Mouse (Mus musculus) liver, embryonic 16.5 days (tissue): ENCODE data around the gene Aebp1. TPM values are rescaled to one million over a fixed set of nuclear protein-coding genes. Genes with fewer than 3 reads are reported as not detected.
"Not testable (repeated sequence)": the region's sequence is repeated elsewhere in the genome, so short reads cannot be mapped to it uniquely, and the experiment has no call there.

Experiments
- ATAC-seq: fragments of 200-750 bp; cut with Nextera tagmentation; 2 replicates; pipeline ENCODE4 v1.8.0; 2017; ENCODE audit warnings: low read depth, mild to moderate bottlenecking, moderate number of reproducible peaks, moderate library complexity
- H3K27ac ChIP-seq: fragments of 300-500 bp; sonication (generic); 2 replicates; pipeline ENCODE4 v1.5.1; 2014; ENCODE audit warnings: mild to moderate bottlenecking, low read length
- H3K27me3 ChIP-seq: fragments of 300-500 bp; sonication (generic); 2 replicates; pipeline ENCODE4 v1.6.1; 2014; ENCODE audit warnings: low read depth, low read length, mixed read lengths; ENCODE audit not compliant: control insufficient read depth, insufficient read depth
- H3K36me3 ChIP-seq: fragments of 300-500 bp; sonication (generic); 2 replicates; pipeline ENCODE4 v1.6.1; 2014; ENCODE audit warnings: mild to moderate bottlenecking; ENCODE audit not compliant: control insufficient read depth, insufficient read depth
- H3K4me1 ChIP-seq: fragments of 300-500 bp; sonication (generic); 2 replicates; pipeline ENCODE4 v1.6.1; 2014; ENCODE audit warnings: low read depth, low read length, mixed read lengths; ENCODE audit not compliant: control insufficient read depth
- H3K4me2 ChIP-seq: fragments of 300-500 bp; sonication (generic); 2 replicates; pipeline ENCODE4 v1.6.1; 2014; ENCODE audit warnings: low read depth, low read length, mixed read lengths
- H3K4me3 ChIP-seq: fragments of 300-500 bp; sonication (generic); 2 replicates; pipeline ENCODE4 v1.5.1; 2014; ENCODE audit warnings: low read depth, mild to moderate bottlenecking, low read length
- H3K9ac ChIP-seq: fragments of 300-500 bp; sonication (generic); 2 replicates; pipeline ENCODE4 v1.6.1; 2014; ENCODE audit warnings: low read depth, low read length
- H3K9me3 ChIP-seq: fragments of 300-500 bp; sonication (generic); replicated peaks from 2 replicates; pipeline ENCODE4 v1.6.1; 2016; ENCODE audit warnings: low read length; ENCODE audit not compliant: control insufficient read depth
- WGBS: fragments of 180-500 bp; shearing (Covaris S2); extraction: QIAGEN DNeasy Blood & Tissue Kit; methylation state at CpG from one replicate; pipeline ENCODE4 v1.1.7; 2014; ENCODE audit not compliant: insufficient replicate concordance; 5-methylcytosine and 5-hydroxymethylcytosine counted together
- polyA plus RNA-seq: library from polyadenylated mRNA; unstranded; fragments of >200 nt; fragmentation: Nextera tagmentation; extraction: Ambion mirVana; gene quantifications from 2 replicates; pipeline ENCODE4 v1.2.1, GENCODE M21; 2015

Gene Aebp1
- polyA plus RNA-seq, 1 experiment from 2014 or later: 9.7 TPM

GRCm38 (mm10) chr11:5878661-5879060 is 16.9 kb downstream of the Aebp1 start:
- Histone ChIP-seq H3K27ac (peak overlapping the region; percentile 70), H3K4me2 (peak overlapping the region; percentile 81), H3K36me3 (peaks cover 7% of the 10 kb centered on the region), H3K9ac (peak overlapping the region; percentile 63; the same call in 1 of the 2 replicates), H3K9me3 (no peaks in the 10 kb centered on the region), H3K27me3 (no peaks in the 10 kb centered on the region), H3K4me3 (peak overlapping the region; percentile 79), H3K4me1 (peaks cover 20% of the 10 kb centered on the region)
- no peak; the same call in 1 of the 2 replicates for ATAC-seq
- 44% methylated on average over 8 of the region's 8 CpGs for WGBS

- WGBS: 57% methylated on average over 5 of the region's 5 CpGs
- H3K9ac ChIP-seq: no peak overlapping the region
- peaks cover 20% of the 10 kb centered on the region for H3K4me1 ChIP-seq
- no peak for ATAC-seq
- H3K27ac ChIP-seq: no peak overlapping the region
- H3K27me3 ChIP-seq: no peaks in the 10 kb centered on the region
- H3K4me3 ChIP-seq: no peak overlapping the region
- no peak overlapping the region for H3K4me2 ChIP-seq
- no peaks in the 10 kb centered on the region for H3K36me3 ChIP-seq
- no peaks in the 10 kb centered on the region for H3K9me3 ChIP-seq
Observed at GRCm38 (mm10) chr11:5879905-5880304, 18.2 kb downstream of the Aebp1 start.

- no peaks in the 10 kb centered on the region for H3K36me3 ChIP-seq
- H3K9ac ChIP-seq: no peak overlapping the region
- no peaks in the 10 kb centered on the region for H3K9me3 ChIP-seq
- no peaks in the 10 kb centered on the region for H3K27me3 ChIP-seq
- H3K4me3 ChIP-seq: no peak overlapping the region
- no peak overlapping the region for H3K27ac ChIP-seq
- 23% methylated on average over 8 of the region's 8 CpGs for WGBS
- no peak overlapping the region for H3K4me2 ChIP-seq
- H3K4me1 ChIP-seq: peaks cover 9% of the 10 kb centered on the region
- no peak for ATAC-seq
Observed at GRCm38 (mm10) chr11:5882518-5882917, 20.8 kb downstream of the Aebp1 start.

GRCm38 (mm10) chr11:5886187-5886586 is 24.4 kb downstream of the Aebp1 start:
- no peak overlapping the region for H3K27ac ChIP-seq
- no peaks in the 10 kb centered on the region for H3K36me3 ChIP-seq
- H3K4me2 ChIP-seq: no peak overlapping the region
- no peaks in the 10 kb centered on the region for H3K9me3 ChIP-seq
- 14% methylated on average over 9 of the region's 9 CpGs for WGBS
- no peak for ATAC-seq
- no peaks in the 10 kb centered on the region for H3K27me3 ChIP-seq
- no peak overlapping the region for H3K4me3 ChIP-seq
- no peak overlapping the region for H3K9ac ChIP-seq
- no peaks in the 10 kb centered on the region; the same call in 1 of the 2 replicates for H3K4me1 ChIP-seq

GRCm38 (mm10) chr11:5887250-5887649 is 25.5 kb downstream of the Aebp1 start:
- H3K9me3 ChIP-seq: no peaks in the 10 kb centered on the region
- H3K4me1 ChIP-seq: peaks cover 5% of the 10 kb centered on the region
- WGBS: 65% methylated on average over 5 of the region's 5 CpGs
- H3K9ac ChIP-seq: no peak overlapping the region
- no peak overlapping the region for H3K4me3 ChIP-seq
- no peak for ATAC-seq
- H3K27me3 ChIP-seq: no peaks in the 10 kb centered on the region
- no peaks in the 10 kb centered on the region for H3K36me3 ChIP-seq
- H3K27ac ChIP-seq: no peak overlapping the region
- no peak overlapping the region for H3K4me2 ChIP-seq

GRCm38 (mm10) chr11:5888563-5888962 is 26.8 kb downstream of the Aebp1 start:
- H3K27ac ChIP-seq, H3K36me3 ChIP-seq, ATAC-seq, H3K27me3 ChIP-seq, H3K9ac ChIP-seq, H3K4me3 ChIP-seq, H3K9me3 ChIP-seq, H3K4me2 ChIP-seq: not testable (repeated sequence)
- 61% methylated on average over 4 of the region's 5 CpGs for WGBS
- H3K4me1 ChIP-seq: peaks cover 14% of the 10 kb centered on the region

- ATAC-seq: no peak
- no peak overlapping the region for H3K4me2 ChIP-seq
- 46% methylated on average over 8 of the region's 8 CpGs for WGBS
Observed at GRCm38 (mm10) chr11:5892151-5892591, 30.4 kb downstream of the Aebp1 start.

GRCm38 (mm10) chr11:5892810-5893368 is 31.1 kb downstream of the Aebp1 start:
- ATAC-seq: peak; percentile 89
- H3K27me3 ChIP-seq: peaks cover 17% of the 10 kb centered on the region
- no peak overlapping the region for H3K9ac ChIP-seq
- no peaks in the 10 kb centered on the region for H3K36me3 ChIP-seq
- peak overlapping the region; percentile 38 for H3K4me2 ChIP-seq
- peaks cover 31% of the 10 kb centered on the region for H3K4me1 ChIP-seq
- H3K27ac ChIP-seq: peak overlapping the region; percentile 56
- H3K4me3 ChIP-seq: no peak overlapping the region
- 27% methylated on average over 4 of the region's 4 CpGs for WGBS
- H3K9me3 ChIP-seq: no peaks in the 10 kb centered on the region

More at GRCm38 (mm10) chr11:5892151-5892591, 30.4 kb downstream of the Aebp1 start:
- H3K36me3 ChIP-seq: no peaks in the 10 kb centered on the region
- no peaks in the 10 kb centered on the region for H3K9me3 ChIP-seq
- H3K4me1 ChIP-seq: peaks cover 26% of the 10 kb centered on the region
- H3K4me3 ChIP-seq: no peak overlapping the region
- H3K9ac ChIP-seq: no peak overlapping the region
- H3K27me3 ChIP-seq: peaks cover 10% of the 10 kb centered on the region
- peak overlapping the region; percentile 56; the same call in 1 of the 2 replicates for H3K27ac ChIP-seq

GRCm38 (mm10) chr11:5893807-5894206 is 32.1 kb downstream of the Aebp1 start:
- Histone ChIP-seq H3K27ac (peak overlapping the region; percentile 22; the same call in 1 of the 2 replicates), H3K4me3 (no peak overlapping the region), H3K4me2 (0 out of 2 replicates have a peak overlapping the region, but pooled peaks have one; percentile 13), H3K36me3 (no peaks in the 10 kb centered on the region), H3K9ac (no peak overlapping the region), H3K27me3 (peaks cover 22% of the 10 kb centered on the region), H3K9me3 (no peaks in the 10 kb centered on the region), H3K4me1 (peaks cover 39% of the 10 kb centered on the region)
- ATAC-seq: peak; percentile 20; the same call in 1 of the 2 replicates
- WGBS: 57% methylated on average over 6 of the region's 6 CpGs
